Mouse (Mus musculus): ENCODE measurements around the gene Sdc3.

DNA sequence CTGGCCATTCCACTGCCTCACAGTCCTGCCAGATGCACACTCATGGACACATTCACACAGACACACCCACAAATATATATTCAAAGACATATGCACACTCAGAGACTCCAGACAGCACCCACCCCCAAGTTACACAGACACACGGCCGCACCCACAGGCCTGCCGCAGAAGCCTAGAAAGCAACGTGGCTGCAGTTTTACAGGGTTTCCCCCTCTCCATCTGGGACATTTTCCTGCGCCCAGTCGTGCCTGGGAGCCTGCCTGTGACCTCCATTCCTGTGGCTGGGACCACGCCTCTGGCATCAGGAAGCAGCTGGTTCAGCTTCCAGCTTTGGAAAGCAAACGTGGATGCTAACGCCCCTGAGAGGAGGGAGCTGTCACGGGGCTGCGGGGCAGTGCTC is 46.2 kb downstream of the Sdc3 start:
- no peak for TF ChIP-seq EP300 (IDR thresholded peaks at IDR 0.05; ENCODE audit: insufficient read depth, low read depth, low read length)
- no peak for TF ChIP-seq CTCF (IDR thresholded peaks at IDR 0.05)
- no peak for TF ChIP-seq POLR2A (IDR thresholded peaks at IDR 0.05; ENCODE audit: insufficient read depth, low read depth, low read length)

All from heart, adult 2 months (tissue).